Mouse (Mus musculus): ENCODE measurements around the gene Krt7. TPM values are rescaled to one million over a fixed set of nuclear protein-coding genes. Genes with fewer than 3 reads are reported as not detected.

Gene Krt7
- total and polyA plus RNA-seq, 2 experiments: 0.31 to 0.37 TPM

DNA sequence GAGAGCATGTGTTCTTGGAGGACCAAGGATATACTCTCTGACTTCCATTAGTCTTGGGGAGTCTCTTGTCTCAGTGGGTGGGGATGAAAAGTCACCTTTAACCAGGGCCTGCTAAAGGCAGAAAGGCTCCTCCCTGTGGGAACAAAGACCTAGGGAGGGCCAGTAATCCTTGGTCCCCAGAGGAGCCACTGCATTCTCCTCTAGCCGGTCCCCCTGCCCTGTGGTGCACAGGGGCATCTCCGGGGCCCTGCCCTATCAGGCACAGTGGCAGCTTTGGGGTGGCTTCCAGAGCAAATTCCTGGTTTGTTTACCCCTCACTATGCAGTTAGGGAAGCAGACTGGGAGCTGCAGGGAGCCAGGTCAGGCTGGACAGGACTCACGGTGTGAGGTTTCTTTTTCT is 44.4 kb upstream of the Krt7 start:
- TF ChIP-seq CTCF (IDR thresholded peaks at IDR 0.05; ENCODE audit: low read depth, low read length) (no peak), POLR2A (IDR thresholded peaks at IDR 0.05; ENCODE audit: extremely low read depth, insufficient read depth, low read length) (no peak)
- 39% methylated on average over 3 of the region's 3 CpGs for WGBS
- H3K27me3 ChIP-seq (ENCODE audit: control insufficient read depth, insufficient read depth, low read length): no peaks in the 10 kb centered on the region
- H3K9ac ChIP-seq (ENCODE audit: low read depth, low read length): no peak overlapping the region
- H3K36me3 ChIP-seq (ENCODE audit: control insufficient read depth, insufficient read depth, low read length): no peaks in the 10 kb centered on the region
- no peak overlapping the region for H3K27ac ChIP-seq (replicated peaks; ENCODE audit: insufficient read depth, low read depth, low read length)
- H3K4me3 ChIP-seq (ENCODE audit: insufficient read depth, low read depth, low read length): no peak overlapping the region
- no peaks in the 10 kb centered on the region for H3K4me1 ChIP-seq (ENCODE audit: control insufficient read depth, insufficient read depth, low read length)
- H3K79me2 ChIP-seq (ENCODE audit: control insufficient read depth, insufficient read depth, low read length): no peaks in the 10 kb centered on the region
- no peak for DNase-seq (ENCODE audit: extremely low read depth, low read depth, low spot score)

DNA sequence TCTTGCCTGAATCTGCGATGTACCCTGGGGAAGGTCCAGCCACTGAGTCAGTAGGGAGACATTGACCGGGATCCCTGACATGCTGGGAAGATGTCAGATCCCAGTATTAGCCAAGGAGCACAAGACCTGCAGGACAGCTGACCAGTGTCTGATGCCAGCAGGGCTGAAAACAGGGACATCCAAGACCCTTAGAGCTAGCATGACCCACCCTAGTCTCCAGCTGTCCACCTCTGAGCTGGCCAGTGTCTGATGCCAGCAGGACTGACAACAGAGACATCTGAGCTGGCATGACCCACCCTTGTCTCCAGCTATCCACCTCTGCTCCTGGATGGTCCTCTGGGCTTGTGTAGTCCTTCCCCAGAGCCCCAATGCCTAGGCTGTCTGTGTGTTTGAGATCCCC is 43.9 kb upstream of the Krt7 start:
- Histone ChIP-seq H3K36me3 (ENCODE audit: control insufficient read depth, insufficient read depth, low read length) (no peaks in the 10 kb centered on the region), H3K27me3 (ENCODE audit: control insufficient read depth, insufficient read depth, low read length) (no peaks in the 10 kb centered on the region), H3K4me1 (ENCODE audit: control insufficient read depth, insufficient read depth, low read length) (no peaks in the 10 kb centered on the region), H3K79me2 (ENCODE audit: control insufficient read depth, insufficient read depth, low read length) (no peaks in the 10 kb centered on the region), H3K9ac (ENCODE audit: low read depth, low read length) (no peak overlapping the region), H3K27ac (replicated peaks; ENCODE audit: insufficient read depth, low read depth, low read length) (no peak overlapping the region), H3K4me3 (ENCODE audit: insufficient read depth, low read depth, low read length) (no peak overlapping the region)
- DNase-seq (ENCODE audit: extremely low read depth, low read depth, low spot score): no peak
- 48% methylated on average over 2 of the region's 2 CpGs for WGBS
- TF ChIP-seq CTCF (IDR thresholded peaks at IDR 0.05; ENCODE audit: low read depth, low read length) (no peak), POLR2A (IDR thresholded peaks at IDR 0.05; ENCODE audit: extremely low read depth, insufficient read depth, low read length) (no peak)

DNA sequence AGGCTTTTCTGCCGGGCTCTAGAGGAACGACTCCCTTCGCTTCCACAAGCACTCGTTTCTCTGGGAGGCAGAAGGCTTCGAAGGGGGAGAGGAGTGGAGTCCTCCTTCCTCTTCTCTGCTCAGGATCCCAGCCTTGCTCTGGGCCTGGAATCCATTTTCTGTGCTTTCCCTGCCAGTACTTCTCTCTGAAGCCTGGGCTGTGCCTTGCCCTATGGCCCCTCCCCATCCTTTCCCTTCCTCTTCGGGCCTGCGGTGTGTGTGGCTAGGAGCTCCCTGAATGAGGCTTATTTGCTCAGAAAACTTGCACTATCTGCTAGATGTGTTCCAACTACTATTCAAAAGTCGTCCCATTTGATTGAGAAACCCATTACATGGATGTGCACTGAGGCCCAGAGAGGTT is 43.3 kb upstream of the Krt7 start:
- Histone ChIP-seq H3K79me2 (ENCODE audit: control insufficient read depth, insufficient read depth, low read length) (no peaks in the 10 kb centered on the region), H3K36me3 (ENCODE audit: control insufficient read depth, insufficient read depth, low read length) (no peaks in the 10 kb centered on the region), H3K4me1 (ENCODE audit: control insufficient read depth, insufficient read depth, low read length) (no peaks in the 10 kb centered on the region), H3K9ac (ENCODE audit: low read depth, low read length) (no peak overlapping the region), H3K4me3 (ENCODE audit: insufficient read depth, low read depth, low read length) (no peak overlapping the region), H3K27me3 (ENCODE audit: control insufficient read depth, insufficient read depth, low read length) (no peaks in the 10 kb centered on the region), H3K27ac (replicated peaks; ENCODE audit: insufficient read depth, low read depth, low read length) (no peak overlapping the region)
- WGBS: 65% methylated on average over 8 of the region's 8 CpGs
- no peak for TF ChIP-seq POLR2A (IDR thresholded peaks at IDR 0.05; ENCODE audit: extremely low read depth, insufficient read depth, low read length)
- TF ChIP-seq CTCF (IDR thresholded peaks at IDR 0.05; ENCODE audit: low read depth, low read length): no peak
- DNase-seq (ENCODE audit: extremely low read depth, low read depth, low spot score): no peak

DNA sequence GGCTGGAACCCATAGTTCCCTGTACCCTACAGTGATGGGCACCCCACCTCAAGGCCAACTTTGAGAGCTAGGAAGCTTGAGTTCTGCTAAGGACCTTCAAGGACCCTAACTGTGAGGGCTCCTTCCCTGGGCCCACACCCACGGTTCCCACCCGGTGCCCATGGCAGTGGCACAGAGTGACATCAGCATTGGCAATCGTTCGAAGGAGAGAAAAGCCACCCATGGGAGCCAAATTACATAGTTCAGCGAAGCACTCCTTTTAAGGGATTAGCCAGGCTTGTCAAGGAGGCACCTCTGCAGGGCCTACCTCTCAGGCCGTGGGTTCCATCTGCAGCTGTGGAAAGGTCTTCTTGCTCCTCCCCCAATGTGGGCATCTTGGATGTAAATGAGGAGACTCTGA is 42.8 kb upstream of the Krt7 start:
- no peak overlapping the region for H3K4me3 ChIP-seq (ENCODE audit: insufficient read depth, low read depth, low read length)
- 84% methylated on average over 6 of the region's 6 CpGs for WGBS
- no peaks in the 10 kb centered on the region for H3K79me2 ChIP-seq (ENCODE audit: control insufficient read depth, insufficient read depth, low read length)
- no peaks in the 10 kb centered on the region for H3K4me1 ChIP-seq (ENCODE audit: control insufficient read depth, insufficient read depth, low read length)
- H3K27ac ChIP-seq (replicated peaks; ENCODE audit: insufficient read depth, low read depth, low read length): no peak overlapping the region
- H3K36me3 ChIP-seq (ENCODE audit: control insufficient read depth, insufficient read depth, low read length): no peaks in the 10 kb centered on the region
- no peaks in the 10 kb centered on the region for H3K27me3 ChIP-seq (ENCODE audit: control insufficient read depth, insufficient read depth, low read length)
- no peak for TF ChIP-seq CTCF (IDR thresholded peaks at IDR 0.05; ENCODE audit: low read depth, low read length)
- no peak for TF ChIP-seq POLR2A (IDR thresholded peaks at IDR 0.05; ENCODE audit: extremely low read depth, insufficient read depth, low read length)
- no peak for DNase-seq (ENCODE audit: extremely low read depth, low read depth, low spot score)
- no peak overlapping the region for H3K9ac ChIP-seq (ENCODE audit: low read depth, low read length)

DNA sequence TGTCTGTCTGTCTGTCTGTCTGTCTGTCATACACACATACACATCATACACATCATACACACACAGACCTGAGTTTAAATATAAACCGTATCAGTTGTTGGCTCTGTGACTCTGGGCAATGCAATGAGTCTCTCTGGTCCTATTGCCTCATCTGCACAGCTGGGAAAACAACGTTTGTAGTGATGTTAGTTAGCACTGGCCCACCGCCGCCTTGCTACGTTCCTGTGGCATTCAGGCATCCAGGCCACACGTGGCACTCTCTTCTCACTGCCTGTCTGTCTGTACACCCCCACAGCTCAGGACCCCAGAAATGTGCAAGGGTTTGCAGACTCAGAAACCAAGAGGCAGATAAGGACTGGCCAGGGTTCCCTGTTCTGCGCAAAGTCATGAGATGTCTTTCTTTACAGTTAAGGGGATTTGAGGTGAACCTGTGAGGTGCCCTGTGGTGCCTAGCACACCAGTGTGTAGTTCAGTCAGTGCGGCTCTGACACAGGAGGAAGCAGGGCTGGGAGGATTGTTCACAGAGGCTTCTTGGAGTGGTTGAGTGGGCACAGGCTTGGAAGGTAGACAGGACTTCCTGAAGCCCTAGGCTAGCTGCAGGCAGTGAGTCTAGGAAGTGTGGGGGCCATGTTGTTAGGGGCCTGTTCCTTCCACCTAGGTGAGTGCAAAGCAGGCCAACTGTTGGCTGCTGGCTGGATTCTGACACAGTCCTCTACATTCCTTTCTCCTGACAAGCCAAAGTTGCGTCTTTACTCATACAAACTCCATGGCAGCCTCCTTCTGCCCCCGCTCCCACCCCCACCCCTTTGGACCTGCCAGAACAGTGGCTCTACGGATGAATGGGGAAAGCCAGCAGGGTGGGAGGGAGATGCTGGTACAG is 42.1 kb upstream of the Krt7 start:
- H3K27me3 ChIP-seq (ENCODE audit: control insufficient read depth, insufficient read depth, low read length): no peaks in the 10 kb centered on the region
- no peak overlapping the region for H3K4me3 ChIP-seq (ENCODE audit: insufficient read depth, low read depth, low read length)
- TF ChIP-seq POLR2A (IDR thresholded peaks at IDR 0.05; ENCODE audit: extremely low read depth, insufficient read depth, low read length) (no peak), CTCF (IDR thresholded peaks at IDR 0.05; ENCODE audit: low read depth, low read length) (no peak)
- no peak for DNase-seq (ENCODE audit: extremely low read depth, low read depth, low spot score)
- H3K36me3 ChIP-seq (ENCODE audit: control insufficient read depth, insufficient read depth, low read length): no peaks in the 10 kb centered on the region
- H3K27ac ChIP-seq (replicated peaks; ENCODE audit: insufficient read depth, low read depth, low read length): no peak overlapping the region
- WGBS: 66% methylated on average over 11 of the region's 11 CpGs
- no peaks in the 10 kb centered on the region for H3K79me2 ChIP-seq (ENCODE audit: control insufficient read depth, insufficient read depth, low read length)
- no peak overlapping the region for H3K9ac ChIP-seq (ENCODE audit: low read depth, low read length)
- H3K4me1 ChIP-seq (ENCODE audit: control insufficient read depth, insufficient read depth, low read length): no peaks in the 10 kb centered on the region
